Mouse (Mus musculus): ENCODE measurements around the gene Rgn. TPM values are rescaled to one million over a fixed set of nuclear protein-coding genes. Genes with fewer than 3 reads are reported as not detected.

The Rgn gene
- polyA plus RNA-seq (2021; fragmentation: Nextera tagmentation) = 0.25 and 0.45 TPM in 2 replicates
- long read RNA-seq, experiment 1 = 0 reads
- long read RNA-seq, experiment 2, partial matches to known transcripts = 0 of 2 reads
- long read RNA-seq, experiment 2, other reads (novel, unspliced or antisense) = 2 of 2 reads

DNA sequence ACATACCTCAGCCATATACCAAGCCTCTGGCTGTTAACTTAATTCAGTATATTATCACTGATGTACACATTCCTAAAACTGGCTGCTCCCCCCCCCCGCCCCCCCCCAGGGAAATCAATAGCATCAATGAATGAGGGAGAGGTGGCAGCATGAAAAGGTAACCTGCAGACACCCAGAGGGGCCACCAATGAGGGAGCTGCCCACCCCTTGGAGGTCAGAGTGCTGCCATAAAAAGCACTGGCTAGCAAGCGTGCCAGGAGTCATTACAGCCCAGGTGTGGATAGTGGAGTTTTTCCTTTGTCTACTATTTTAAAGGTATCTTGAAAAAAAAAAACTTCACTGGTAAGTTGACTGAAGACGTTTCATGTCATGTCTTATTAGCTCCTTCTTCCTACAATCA lies at the start of gene Rgn:
Rgn (plus strand) TSS at position 256 of the 400 bp plus-strand sequence.

Other genes starting within 250 kb of the Rgn start
- gene Rp2, start 185.3 kb upstream of the Rgn start, polyA plus RNA-seq (2021; fragmentation: Nextera tagmentation) = 3.0 and 6.3 TPM in 2 replicates
- gene Jade3, start 124.1 kb upstream of the Rgn start, polyA plus RNA-seq (2021; fragmentation: Nextera tagmentation) = 0.62 and 0.74 TPM in 2 replicates
- gene Rbm10, start 67.7 kb downstream of the Rgn start, polyA plus RNA-seq (2021; fragmentation: Nextera tagmentation) = 18.1 and 21.7 TPM in 2 replicates
- 474 and 513 TPM in 2 replicates for gene Ndufb11, start 67.8 kb downstream of the Rgn start, polyA plus RNA-seq (2021; fragmentation: Nextera tagmentation)
- gene Uba1, start 108.5 kb downstream of the Rgn start, polyA plus RNA-seq (2021; fragmentation: Nextera tagmentation) = 131 and 135 TPM in 2 replicates
- 130 and 173 TPM in 2 replicates for gene Cdk16, start 138.2 kb downstream of the Rgn start, polyA plus RNA-seq (2021; fragmentation: Nextera tagmentation)
- gene Usp11, start 154.1 kb downstream of the Rgn start, polyA plus RNA-seq (2021; fragmentation: Nextera tagmentation) = 31.7 and 32.6 TPM in 2 replicates
- gene Araf, start 248.0 kb downstream of the Rgn start, polyA plus RNA-seq (2021; fragmentation: Nextera tagmentation) = 179 and 181 TPM in 2 replicates

Data from layer of hippocampus, adult 6 months (tissue).